Mouse (Mus musculus) left cerebral cortex, postnatal 36 days (tissue): ENCODE measurements around the gene Nhlh1. TPM values are rescaled to one million over a fixed set of nuclear protein-coding genes. Genes with fewer than 3 reads are reported as not detected.

Experiments used
- DNase-seq, 2 experiments: peaks; one replicate each; pipeline ENCODE4 v3.0.0; 2021 to 2022; ENCODE audit warnings: low spot score in 2 of 2, mixed read lengths in 1 of 2
- intact Hi-C: fragments of 180-260 bp; cut with DNase I; formaldehyde crosslinking; loops from one replicate; pipeline ENCODE4 v1.15.1; 2025
- total RNA-seq, 2 experiments: library from RNA; stranded (reverse); gene quantifications; 2 replicates each; pipeline ENCODE4 v1.2.3; 2021

Gene Nhlh1
- total RNA-seq, 2 experiments from 2014 or later, result 0.42 to 0.72 TPM

GRCm38 (mm10) chr1:172018336-172019311 is 38.7 kb downstream of the Nhlh1 start:
- intact Hi-C loops, result no loop called here

GRCm38 (mm10) chr1:172017517-172018070 is 39.8 kb downstream of the Nhlh1 start:
- intact Hi-C loops, result no loop called here
- DNase-seq, result no peak

More at GRCm38 (mm10) chr1:172018336-172019311, 38.7 kb downstream of the Nhlh1 start:
- no peak for DNase-seq

GRCm38 (mm10) chr1:172016660-172017516 is 40.5 kb downstream of the Nhlh1 start:
- DNase-seq, result no peak
- intact Hi-C loops, result no loop called here

- intact Hi-C loops, result no loop called here
- DNase-seq, result no peak
Measured at GRCm38 (mm10) chr1:172016031-172016430, 41.3 kb downstream of the Nhlh1 start.

- intact Hi-C loops, result no loop called here
- DNase-seq, result no peak
Measured at GRCm38 (mm10) chr1:172015312-172015939, 41.9 kb downstream of the Nhlh1 start.

GRCm38 (mm10) chr1:172014771-172015170 is 42.6 kb downstream of the Nhlh1 start:
- intact Hi-C loops, result no loop called here
- DNase-seq, result no peak

- intact Hi-C loops, result no loop called here
- DNase-seq, result peak; percentile 48 to 60
Measured at GRCm38 (mm10) chr1:172012030-172012429, 45.3 kb downstream of the Nhlh1 start.

GRCm38 (mm10) chr1:172010042-172010824 is 47.1 kb downstream of the Nhlh1 start:
- DNase-seq, result no peak
- intact Hi-C loops, result no loop called here

- DNase-seq, result no peak
- intact Hi-C loops, result no loop called here
Measured at GRCm38 (mm10) chr1:172009406-172009805, 48.0 kb downstream of the Nhlh1 start.

GRCm38 (mm10) chr1:172008351-172008750 is 49.0 kb downstream of the Nhlh1 start:
- no peak for DNase-seq

GRCm38 (mm10) chr1:172007761-172008160 is 49.6 kb downstream of the Nhlh1 start:
- intact Hi-C loops, result no loop called here
- DNase-seq, result no peak

More at GRCm38 (mm10) chr1:172008351-172008750, 49.0 kb downstream of the Nhlh1 start:
- intact Hi-C loops, result no loop called here

Other genes starting within 250 kb of the Nhlh1 start
- gene Cd84, start 217.9 kb downstream of the Nhlh1 start, total RNA-seq, result 1 to 10 TPM; 2.0 to 2.2 TPM
- gene Gm10521, start 161.9 kb downstream of the Nhlh1 start, total RNA-seq, result under 1 TPM in 1 of 2 experiments, not detected in 1; 0.16 TPM
- not detected for gene Slamf6, start 140.1 kb downstream of the Nhlh1 start, total RNA-seq
- gene Vangl2, start 29.1 kb downstream of the Nhlh1 start, total RNA-seq, result 10 to 100 TPM; 10.5 to 16.4 TPM
- 100 to 1,000 TPM; 143 to 144 TPM for gene Copa, start 25.0 kb upstream of the Nhlh1 start, total RNA-seq
- gene Ncstn, start 25.2 kb upstream of the Nhlh1 start, total RNA-seq, result 10 to 100 TPM; 63.3 to 71.6 TPM
- gene Pex19, start 69.2 kb upstream of the Nhlh1 start, total RNA-seq, result 100 to 1,000 TPM in 1 of 2 experiments, 10 to 100 TPM in 1; 95.6 to 105 TPM
- gene Dcaf8, start 90.5 kb upstream of the Nhlh1 start, total RNA-seq, result 100 to 1,000 TPM; 113 to 124 TPM
- gene Pea15a, start 149.2 kb upstream of the Nhlh1 start, total RNA-seq, result 100 to 1,000 TPM; 409 to 413 TPM
- 1 to 10 TPM in 1 of 2 experiments, under 1 TPM in 1; 0.67 to 1.0 TPM for gene Casq1, start 162.3 kb upstream of the Nhlh1 start, total RNA-seq
- not detected for gene Atp1a4, start 200.8 kb upstream of the Nhlh1 start, total RNA-seq
- 100 to 1,000 TPM; 253 to 300 TPM for gene Igsf8, start 204.1 kb upstream of the Nhlh1 start, total RNA-seq
- 100 to 1,000 TPM; 590 to 654 TPM for gene Atp1a2, start 240.5 kb upstream of the Nhlh1 start, total RNA-seq